Mouse (Mus musculus): ENCODE measurements around the gene Qser1. TPM values are rescaled to one million over a fixed set of nuclear protein-coding genes. Genes with fewer than 3 reads are reported as not detected.

Gene Qser1
- total and polyA plus RNA-seq, 2 experiments from 2014 or later = 3.4 to 14.1 TPM

GRCm38 (mm10) chr2:104742741-104743064, 73.9 kb downstream of the Qser1 start, which contains the start of gene Depdc7:
Depdc7 (minus strand) TSS chr2:104742878.
- no peaks in the 10 kb centered on the region for H3K36me3 ChIP-seq (ENCODE audit: insufficient read depth, low read length)
- H3K4me2 ChIP-seq (ENCODE audit: low read depth, low read length, poor library complexity, severe bottlenecking) = peak within 1 kb of the TSS; percentile 99
- H3K4me1 ChIP-seq (ENCODE audit: insufficient read depth, low read length) = peaks cover 5% of the 10 kb centered on the region; the same call in 1 of the 2 replicates
- WGBS = under 1% methylated on average over 30 of the region's 31 CpGs
- peak within 1 kb of the TSS; percentile 70 for H3K4me3 ChIP-seq (ENCODE audit: low read depth, low read length)
- H3K27me3 ChIP-seq (ENCODE audit: insufficient read depth, low read length) = peaks cover 8% of the 10 kb centered on the region; the same call in 1 of the 2 replicates
- H3K9me3 ChIP-seq (ENCODE audit: low read length) = no peaks in the 10 kb centered on the region
- H3K27ac ChIP-seq (ENCODE audit: low read depth, low read length) = no peak within 1 kb of the TSS
- H3K9ac ChIP-seq (replicated peaks; ENCODE audit: low read length, poor library complexity, severe bottlenecking) = peak within 1 kb of the TSS; percentile 54
- peak; percentile 81; the same call in 1 of the 2 replicates for ATAC-seq (ENCODE audit: low FRiP score)
- peak; percentile 68 for DNase-seq (ENCODE audit: low spot score)
- no peak for TF ChIP-seq CTCF (IDR thresholded peaks at IDR 0.05)

GRCm38 (mm10) chr2:104741896-104742740, 74.4 kb downstream of the Qser1 start:
- DNase-seq (ENCODE audit: low spot score) (peak; percentile 6), ATAC-seq (ENCODE audit: low FRiP score) (peak; percentile 65)
- Histone ChIP-seq H3K4me1 (ENCODE audit: insufficient read depth, low read length) (peaks cover 5% of the 10 kb centered on the region; the same call in 1 of the 2 replicates), H3K9ac (replicated peaks; ENCODE audit: low read length, poor library complexity, severe bottlenecking) (peak overlapping the region; percentile 54), H3K4me2 (ENCODE audit: low read depth, low read length, poor library complexity, severe bottlenecking) (peak overlapping the region; percentile 99), H3K9me3 (ENCODE audit: low read length) (no peaks in the 10 kb centered on the region), H3K27ac (ENCODE audit: low read depth, low read length) (no peak overlapping the region), H3K4me3 (ENCODE audit: low read depth, low read length) (peak overlapping the region; percentile 70), H3K27me3 (ENCODE audit: insufficient read depth, low read length) (peaks cover 8% of the 10 kb centered on the region; the same call in 1 of the 2 replicates), H3K36me3 (ENCODE audit: insufficient read depth, low read length) (no peaks in the 10 kb centered on the region)
- no peak for TF ChIP-seq CTCF (IDR thresholded peaks at IDR 0.05)
- 4% methylated on average over 42 of the region's 46 CpGs for WGBS

- peaks cover 8% of the 10 kb centered on the region; the same call in 1 of the 2 replicates for H3K27me3 ChIP-seq (ENCODE audit: insufficient read depth, low read length)
- DNase-seq (ENCODE audit: low spot score) = no peak
- no peak for ATAC-seq (ENCODE audit: low FRiP score)
- H3K4me2 ChIP-seq (ENCODE audit: low read depth, low read length, poor library complexity, severe bottlenecking) = no peak overlapping the region
- H3K4me3 ChIP-seq (ENCODE audit: low read depth, low read length) = no peak overlapping the region
- WGBS = 35% methylated on average over 7 of the region's 7 CpGs
- H3K36me3 ChIP-seq (ENCODE audit: insufficient read depth, low read length) = no peaks in the 10 kb centered on the region
- H3K4me1 ChIP-seq (ENCODE audit: insufficient read depth, low read length) = peaks cover 5% of the 10 kb centered on the region; the same call in 1 of the 2 replicates
- no peak for TF ChIP-seq CTCF (IDR thresholded peaks at IDR 0.05)
- H3K27ac ChIP-seq (ENCODE audit: low read depth, low read length) = no peak overlapping the region
- no peak overlapping the region for H3K9ac ChIP-seq (replicated peaks; ENCODE audit: low read length, poor library complexity, severe bottlenecking)
- H3K9me3 ChIP-seq (ENCODE audit: low read length) = no peaks in the 10 kb centered on the region
Observed at GRCm38 (mm10) chr2:104741015-104741758, 75.4 kb downstream of the Qser1 start.

- Histone ChIP-seq H3K27me3 (ENCODE audit: insufficient read depth, low read length) (peaks cover 8% of the 10 kb centered on the region; the same call in 1 of the 2 replicates), H3K36me3 (ENCODE audit: insufficient read depth, low read length) (no peaks in the 10 kb centered on the region), H3K4me1 (ENCODE audit: insufficient read depth, low read length) (peaks cover 5% of the 10 kb centered on the region; the same call in 1 of the 2 replicates), H3K4me2 (ENCODE audit: low read depth, low read length, poor library complexity, severe bottlenecking) (no peak overlapping the region), H3K9ac (replicated peaks; ENCODE audit: low read length, poor library complexity, severe bottlenecking) (no peak overlapping the region), H3K9me3 (ENCODE audit: low read length) (no peaks in the 10 kb centered on the region), H3K4me3 (ENCODE audit: low read depth, low read length) (no peak overlapping the region), H3K27ac (ENCODE audit: low read depth, low read length) (no peak overlapping the region)
- DNase-seq (ENCODE audit: low spot score) (no peak), ATAC-seq (ENCODE audit: low FRiP score) (no peak)
- TF ChIP-seq CTCF (IDR thresholded peaks at IDR 0.05) = no peak
- WGBS = 64% methylated on average over 7 of the region's 7 CpGs
Observed at GRCm38 (mm10) chr2:104740248-104740949, 76.2 kb downstream of the Qser1 start.

- no peak for TF ChIP-seq CTCF (IDR thresholded peaks at IDR 0.05)
- Histone ChIP-seq H3K27ac (ENCODE audit: low read depth, low read length) (no peak overlapping the region), H3K4me1 (ENCODE audit: insufficient read depth, low read length) (peaks cover 5% of the 10 kb centered on the region; the same call in 1 of the 2 replicates), H3K9me3 (ENCODE audit: low read length) (no peaks in the 10 kb centered on the region), H3K9ac (replicated peaks; ENCODE audit: low read length, poor library complexity, severe bottlenecking) (no peak overlapping the region), H3K27me3 (ENCODE audit: insufficient read depth, low read length) (peaks cover 8% of the 10 kb centered on the region; the same call in 1 of the 2 replicates), H3K36me3 (ENCODE audit: insufficient read depth, low read length) (no peaks in the 10 kb centered on the region), H3K4me3 (ENCODE audit: low read depth, low read length) (no peak overlapping the region), H3K4me2 (ENCODE audit: low read depth, low read length, poor library complexity, severe bottlenecking) (no peak overlapping the region)
- DNase-seq (ENCODE audit: low spot score) = no peak
- no peak for ATAC-seq (ENCODE audit: low FRiP score)
- WGBS = 95% methylated on average over 2 of the region's 2 CpGs
Observed at GRCm38 (mm10) chr2:104739691-104740090, 76.9 kb downstream of the Qser1 start.
